Mouse (Mus musculus): ENCODE results near the gene Tmem131. TPM values are rescaled to one million over a fixed set of nuclear protein-coding genes. Genes with fewer than 3 reads are reported as not detected.
"Not testable (repeated sequence)": the region's sequence is repeated elsewhere in the genome, so short reads cannot be mapped to it uniquely, and the experiment has no call there.

Gene Tmem131
- total and polyA plus RNA-seq, 2 experiments from 2014 or later, result 9.4 to 29.3 TPM

DNA sequence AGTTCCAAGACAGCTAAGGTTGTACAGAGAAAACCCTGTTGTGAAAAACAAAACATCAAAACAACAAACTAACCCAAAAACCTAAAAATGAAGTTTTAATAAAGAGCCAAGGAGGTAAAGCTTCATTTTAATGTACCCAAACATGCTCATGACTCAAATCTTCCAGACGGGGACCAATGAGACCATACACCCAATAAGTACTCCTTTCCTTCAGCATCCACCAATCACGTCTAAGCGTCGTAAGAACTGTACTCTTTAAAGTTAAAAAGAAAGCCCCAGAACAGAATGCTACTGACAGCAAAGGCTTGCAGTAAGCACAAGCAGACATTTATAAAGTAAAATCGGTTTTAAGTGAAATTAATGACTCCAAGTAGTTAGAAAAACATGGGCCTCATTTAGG lies 33.1 kb downstream of the Tmem131 start:
- no peaks in the 10 kb centered on the region for H3K27me3 ChIP-seq (ENCODE audit: insufficient read depth, low read length)
- no peak overlapping the region for H3K4me2 ChIP-seq (ENCODE audit: low read depth)
- 94% methylated on average over 5 of the region's 5 CpGs for WGBS
- no peaks in the 10 kb centered on the region for H3K36me3 ChIP-seq (ENCODE audit: insufficient read depth)
- H3K4me3 ChIP-seq (ENCODE audit: low read depth, low read length), result no peak overlapping the region
- no peaks in the 10 kb centered on the region for H3K4me1 ChIP-seq (ENCODE audit: insufficient read depth)
- DNase-seq (no peak), ATAC-seq (no peak)
- H3K9ac ChIP-seq, result no peak overlapping the region
- H3K27ac ChIP-seq (ENCODE audit: low read depth, low read length), result no peak overlapping the region
- no peak for TF ChIP-seq CTCF (IDR thresholded peaks at IDR 0.05; ENCODE audit: low read depth)
- H3K9me3 ChIP-seq (ENCODE audit: low read length), result no peaks in the 10 kb centered on the region

DNA sequence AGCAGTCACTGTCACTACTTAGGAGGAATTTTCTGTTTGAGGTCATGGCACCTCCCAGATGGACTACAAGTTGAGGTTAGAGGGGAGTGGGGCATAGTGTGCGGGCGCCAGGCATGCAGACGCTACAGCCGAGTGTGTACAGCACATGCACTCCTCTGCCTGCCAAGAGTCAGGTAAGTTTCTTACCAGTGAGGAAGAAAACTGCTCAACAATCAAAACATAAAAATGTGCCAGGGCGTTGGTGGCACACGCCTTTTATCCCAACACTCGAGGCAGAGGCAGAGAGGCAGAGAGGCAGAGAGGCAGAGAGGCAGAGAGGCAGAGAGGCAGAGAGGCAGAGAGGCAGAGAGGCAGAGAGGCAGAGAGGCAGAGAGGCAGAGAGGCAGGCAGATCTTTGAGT lies 33.5 kb downstream of the Tmem131 start:
- H3K4me2 ChIP-seq (ENCODE audit: low read depth); H3K9ac ChIP-seq; H3K4me1 ChIP-seq (ENCODE audit: insufficient read depth); H3K27me3 ChIP-seq (ENCODE audit: insufficient read depth, low read length); H3K36me3 ChIP-seq (ENCODE audit: insufficient read depth); ATAC-seq; H3K27ac ChIP-seq (ENCODE audit: low read depth, low read length); DNase-seq; H3K4me3 ChIP-seq (ENCODE audit: low read depth, low read length); H3K9me3 ChIP-seq (ENCODE audit: low read length): not testable (repeated sequence)
- 74% methylated on average over 7 of the region's 7 CpGs for WGBS

DNA sequence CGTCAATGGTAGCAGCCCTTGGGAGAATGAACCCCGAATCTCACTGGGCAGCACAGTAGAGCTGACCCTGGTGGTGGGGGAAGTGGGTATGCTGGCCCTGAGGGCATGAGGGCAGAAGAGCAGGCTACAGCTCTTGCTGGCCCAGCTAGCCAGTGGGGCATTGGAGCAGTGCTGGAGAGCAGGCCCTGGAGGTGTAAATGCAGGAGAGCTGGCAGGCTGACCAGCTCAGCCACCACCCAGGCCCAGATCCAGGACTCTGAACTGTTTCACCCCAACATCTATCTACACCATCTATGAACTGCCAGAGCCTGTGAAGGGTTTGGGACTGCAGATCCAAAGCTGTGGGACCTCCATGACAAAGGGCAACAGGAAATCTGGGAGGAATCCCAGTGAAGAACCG lies 38.2 kb downstream of the Tmem131 start:
- H3K9me3 ChIP-seq (ENCODE audit: low read length), result no peaks in the 10 kb centered on the region
- DNase-seq (no peak), ATAC-seq (no peak)
- no peaks in the 10 kb centered on the region for H3K4me1 ChIP-seq (ENCODE audit: insufficient read depth)
- no peak overlapping the region for H3K27ac ChIP-seq (ENCODE audit: low read depth, low read length)
- H3K9ac ChIP-seq, result no peak overlapping the region
- H3K27me3 ChIP-seq (ENCODE audit: insufficient read depth, low read length), result no peaks in the 10 kb centered on the region
- H3K4me3 ChIP-seq (ENCODE audit: low read depth, low read length), result no peak overlapping the region
- WGBS, result 88% methylated on average over 3 of the region's 3 CpGs
- no peaks in the 10 kb centered on the region for H3K36me3 ChIP-seq (ENCODE audit: insufficient read depth)
- no peak for TF ChIP-seq CTCF (IDR thresholded peaks at IDR 0.05; ENCODE audit: low read depth)
- no peak overlapping the region for H3K4me2 ChIP-seq (ENCODE audit: low read depth)

DNA sequence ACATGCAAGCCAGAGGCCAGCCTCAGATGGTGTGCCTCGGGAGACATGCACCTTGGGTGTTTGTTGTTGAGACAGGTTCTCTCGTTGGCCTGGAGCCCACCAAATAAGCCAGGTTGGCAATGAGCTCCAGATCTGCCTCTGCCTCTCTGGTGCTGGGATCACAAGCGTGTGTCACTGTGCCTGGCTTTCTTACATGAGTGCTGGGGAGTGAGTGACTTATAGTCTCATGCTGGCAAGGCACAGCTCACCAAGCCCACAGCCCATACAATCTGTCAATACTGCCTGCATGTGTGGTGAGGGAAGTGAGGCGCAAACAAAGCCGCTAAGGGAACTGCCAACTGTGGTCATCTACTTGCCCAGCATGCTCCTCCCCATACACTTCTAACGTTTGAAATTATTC lies 39.0 kb downstream of the Tmem131 start:
- WGBS, result 49% methylated on average over 6 of the region's 6 CpGs
- DNase-seq, result peak; percentile 10
- no peak overlapping the region; the same call in 1 of the 2 replicates for H3K27ac ChIP-seq (ENCODE audit: low read depth, low read length)

DNA sequence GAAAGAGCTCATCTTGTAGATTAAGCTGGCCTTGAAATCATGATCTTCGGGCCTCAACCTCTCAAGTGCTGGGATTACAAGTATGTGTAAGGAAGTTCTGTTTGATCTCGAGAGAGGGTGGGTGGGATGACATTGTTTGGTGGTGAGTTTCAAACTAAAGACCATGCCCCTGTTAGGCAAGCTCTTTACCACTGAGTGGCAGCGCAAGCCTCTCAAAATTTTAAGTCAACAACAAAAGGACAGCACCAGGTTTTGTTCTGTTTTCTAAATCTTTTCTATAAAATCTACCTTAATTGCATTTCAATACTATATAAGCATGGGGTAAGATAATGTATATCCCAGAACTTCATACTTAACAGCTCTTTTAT lies 39.4 kb downstream of the Tmem131 start:
- Histone ChIP-seq H3K4me3 (ENCODE audit: low read depth, low read length) (no peak overlapping the region), H3K27ac (ENCODE audit: low read depth, low read length) (no peak overlapping the region), H3K4me1 (ENCODE audit: insufficient read depth) (no peaks in the 10 kb centered on the region), H3K36me3 (ENCODE audit: insufficient read depth) (no peaks in the 10 kb centered on the region), H3K4me2 (ENCODE audit: low read depth) (no peak overlapping the region), H3K27me3 (ENCODE audit: insufficient read depth, low read length) (no peaks in the 10 kb centered on the region), H3K9me3 (ENCODE audit: low read length) (no peaks in the 10 kb centered on the region), H3K9ac (no peak overlapping the region)
- peak; percentile 49 for TF ChIP-seq CTCF (IDR thresholded peaks at IDR 0.05; ENCODE audit: low read depth)
- ATAC-seq, result no peak
- peak; percentile 6 for DNase-seq
- 52% methylated on average over 3 of the region's 3 CpGs for WGBS

More for the DNA sequence above, 39.0 kb downstream of the Tmem131 start:
- TF ChIP-seq CTCF (IDR thresholded peaks at IDR 0.05; ENCODE audit: low read depth), result no peak
- Histone ChIP-seq H3K4me1 (ENCODE audit: insufficient read depth) (no peaks in the 10 kb centered on the region), H3K4me3 (ENCODE audit: low read depth, low read length) (no peak overlapping the region), H3K36me3 (ENCODE audit: insufficient read depth) (no peaks in the 10 kb centered on the region), H3K27me3 (ENCODE audit: insufficient read depth, low read length) (no peaks in the 10 kb centered on the region), H3K4me2 (ENCODE audit: low read depth) (no peak overlapping the region), H3K9ac (no peak overlapping the region), H3K9me3 (ENCODE audit: low read length) (no peaks in the 10 kb centered on the region)
- ATAC-seq, result no peak

DNA sequence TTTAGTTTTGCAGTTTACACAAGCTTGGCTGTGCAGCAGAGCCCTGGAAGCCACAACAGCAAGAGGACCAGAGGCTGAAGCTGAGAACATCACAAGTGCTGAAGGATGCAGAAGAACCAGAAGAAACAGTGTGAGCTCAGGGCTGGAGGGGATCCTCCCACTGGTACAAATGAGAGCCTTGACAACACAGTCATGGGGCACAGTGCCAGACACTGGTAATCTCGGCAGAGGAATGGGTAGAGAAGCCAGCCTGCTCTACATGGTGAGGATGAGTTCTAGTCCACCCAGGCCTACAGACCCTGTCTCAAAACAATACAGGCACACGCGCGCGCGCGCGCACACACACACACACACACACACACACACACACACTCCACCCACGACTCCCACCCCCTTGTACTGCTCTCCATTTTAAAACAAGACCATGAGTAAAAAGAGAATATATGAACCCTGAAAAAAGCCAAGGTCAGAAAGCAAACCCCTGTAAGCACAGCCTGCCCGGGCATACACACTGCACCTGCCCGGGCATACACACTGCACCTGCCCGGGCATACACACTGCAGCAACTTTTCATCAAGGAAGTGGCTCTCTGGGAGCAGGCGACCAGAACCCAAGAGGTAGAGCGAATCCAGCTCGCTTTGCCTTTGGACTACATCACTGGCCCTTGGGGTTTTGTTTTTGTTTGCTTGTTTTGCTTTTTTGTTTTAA lies 39.9 kb downstream of the Tmem131 start:
- DNase-seq (no peak), ATAC-seq (no peak)
- no peak for TF ChIP-seq CTCF (IDR thresholded peaks at IDR 0.05; ENCODE audit: low read depth)
- Histone ChIP-seq H3K27me3 (ENCODE audit: insufficient read depth, low read length) (no peaks in the 10 kb centered on the region), H3K9ac (no peak overlapping the region), H3K4me1 (ENCODE audit: insufficient read depth) (no peaks in the 10 kb centered on the region), H3K36me3 (ENCODE audit: insufficient read depth) (no peaks in the 10 kb centered on the region), H3K9me3 (ENCODE audit: low read length) (no peaks in the 10 kb centered on the region), H3K4me3 (ENCODE audit: low read depth, low read length) (no peak overlapping the region), H3K27ac (ENCODE audit: low read depth, low read length) (no peak overlapping the region), H3K4me2 (ENCODE audit: low read depth) (no peak overlapping the region)
- 92% methylated on average over 15 of the region's 15 CpGs for WGBS

DNA sequence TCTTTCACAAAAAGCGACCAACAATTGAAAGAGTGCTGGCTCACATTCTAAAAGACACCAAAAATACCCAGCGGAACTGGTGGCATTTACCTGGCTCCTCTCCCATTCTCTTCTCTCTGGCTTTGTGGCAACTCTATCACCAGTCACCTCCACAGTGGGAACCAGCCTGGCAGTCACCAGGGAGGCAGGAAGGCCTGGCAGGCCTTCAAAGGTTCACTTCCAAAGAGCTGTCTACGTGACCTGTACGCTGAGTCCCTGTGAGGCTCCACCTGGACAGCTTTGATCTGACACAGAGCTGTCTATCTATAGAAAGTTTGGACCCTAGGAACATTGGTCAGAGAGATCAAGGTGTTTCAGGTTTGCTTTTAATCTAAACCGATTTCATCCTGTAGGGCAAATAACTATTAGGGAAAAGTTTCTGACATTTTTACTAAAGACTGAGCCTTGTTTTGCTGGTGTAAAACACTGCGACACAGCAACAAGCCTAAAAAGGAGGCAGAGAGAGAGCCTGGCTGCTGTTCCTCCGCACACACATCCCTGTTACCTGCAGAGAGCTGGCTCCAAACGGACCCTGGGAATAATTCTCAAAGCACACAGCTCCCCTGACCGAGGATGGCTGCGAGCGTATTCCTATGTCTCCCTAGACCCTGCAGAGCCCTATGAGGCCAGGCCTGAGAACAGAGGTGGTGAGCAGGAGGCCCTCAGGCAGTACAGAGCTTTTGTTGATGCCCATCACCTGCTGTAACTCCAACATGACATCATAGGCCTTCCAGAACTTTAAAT lies 40.7 kb downstream of the Tmem131 start:
- TF ChIP-seq CTCF (IDR thresholded peaks at IDR 0.05; ENCODE audit: low read depth), result no peak
- Histone ChIP-seq H3K4me3 (ENCODE audit: low read depth, low read length) (no peak overlapping the region), H3K4me2 (ENCODE audit: low read depth) (no peak overlapping the region), H3K4me1 (ENCODE audit: insufficient read depth) (no peaks in the 10 kb centered on the region), H3K9me3 (ENCODE audit: low read length) (no peaks in the 10 kb centered on the region), H3K36me3 (ENCODE audit: insufficient read depth) (no peaks in the 10 kb centered on the region), H3K27me3 (ENCODE audit: insufficient read depth, low read length) (no peaks in the 10 kb centered on the region), H3K9ac (no peak overlapping the region), H3K27ac (ENCODE audit: low read depth, low read length) (no peak overlapping the region; the same call in 1 of the 2 replicates)
- DNase-seq, result no peak
- ATAC-seq, result no peak
- 69% methylated on average over 11 of the region's 11 CpGs for WGBS

Data from forebrain, postnatal 0 days (tissue).